Mouse (Mus musculus) frontal cortex, postnatal 10 days (tissue): ENCODE measurements around the gene Gm4027.
"Not testable (repeated sequence)": the region's sequence is repeated elsewhere in the genome, so short reads cannot be mapped to it uniquely, and the experiment has no call there.

Source experiments
- DNase-seq, 2 experiments: peaks; one replicate each; pipeline ENCODE4 v3.0.0; 2022; ENCODE audit warnings: low spot score in 2 of 2, mixed read lengths in 1 of 2

Gm4027 gene

GRCm38 (mm10) chr12:87618569-87618968, at the start of gene Gm4027:
TSS of gene Gm4027 (plus strand) at chr12:87618869.
- DNase-seq: not testable (repeated sequence)

- DNase-seq: not testable (repeated sequence)
Measured at GRCm38 (mm10) chr12:87601388-87601787, 17.3 kb upstream of the Gm4027 start.

GRCm38 (mm10) chr12:87602388-87602787, 16.3 kb upstream of the Gm4027 start, which contains the start of gene Oog1:
TSS of gene Oog1 (plus strand) at chr12:87602688.
- DNase-seq: not testable (repeated sequence)

GRCm38 (mm10) chr12:87644520-87644919, 25.9 kb downstream of the Gm4027 start, which contains the start of gene Gm16381:
TSS of gene Gm16381 (minus strand) at chr12:87644620.
- not testable (repeated sequence) for DNase-seq

- DNase-seq: not testable (repeated sequence)
Measured at GRCm38 (mm10) chr12:87652916-87653703, 34.4 kb downstream of the Gm4027 start.
